Mouse (Mus musculus): ENCODE data around the gene Gm2974.
"Not testable (repeated sequence)": the region's sequence is repeated elsewhere in the genome, so short reads cannot be mapped to it uniquely, and the experiment has no call there.

DNA sequence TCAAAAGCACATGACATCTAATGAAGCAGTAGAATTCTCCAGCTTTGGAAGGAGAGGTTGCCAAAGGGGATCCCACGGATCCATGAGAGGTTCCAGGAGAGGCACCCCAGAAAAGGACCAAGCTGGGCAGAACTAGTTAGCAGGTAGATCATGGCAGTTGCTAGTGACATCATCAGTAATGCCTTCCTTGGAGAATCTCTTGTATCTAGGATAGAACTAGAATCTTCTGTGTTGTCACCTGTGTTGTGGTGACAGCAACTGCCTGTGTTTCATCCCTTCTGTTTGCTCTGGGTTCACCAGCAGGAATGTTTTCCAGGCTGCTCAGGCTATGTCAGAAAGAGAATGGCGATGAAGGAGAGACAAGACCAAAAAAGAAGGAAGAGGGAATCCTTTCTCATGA lies 67.0 kb downstream of the Gm2974 start, which contains the start of gene Gm3138:
- TF ChIP-seq POLR2A (IDR thresholded peaks at IDR 0.05; ENCODE audit: low read depth, low read length); CTCF (conservative IDR thresholded peaks at IDR 0.05; ENCODE audit: insufficient read depth, insufficient read length, low read depth, low read length): not testable (repeated sequence)

Data from kidney, adult 2 months (tissue).